Mouse (Mus musculus) liver, postnatal 0 days (tissue): ENCODE measurements around the gene Yif1b.
"Not testable (repeated sequence)": the region's sequence is repeated elsewhere in the genome, so short reads cannot be mapped to it uniquely, and the experiment has no call there.

Source experiments
- CTCF ChIP-seq: sonication (generic); IDR thresholded peaks from 2 replicates; pipeline ENCODE4 v1.5.1; 2016; ENCODE audit warnings: antibody characterized with exemption, low read depth
- EP300 ChIP-seq: IDR thresholded peaks from 2 replicates; pipeline ENCODE4 v1.6.1; 2016; ENCODE audit warnings: antibody characterized with exemption, low read depth, mild to moderate bottlenecking

- not testable (repeated sequence) for TF ChIP-seq CTCF, EP300
Observed at GRCm38 (mm10) chr7:29212775-29213560, 25.2 kb upstream of the Yif1b start.
